Mouse (Mus musculus) cerebellum, postnatal 25 days (tissue): ENCODE data around the gene Lbx1.

Experiments
- DNase-seq, 2 experiments: peaks; one replicate each; pipeline ENCODE4 v3.0.0; 2021; ENCODE audit warnings: mixed read lengths in 2 of 2

Gene Lbx1

GRCm38 (mm10) chr19:45233496-45234127 is 2.0 kb downstream of the Lbx1 start:
- peak in 1 of 2 experiments; percentile 41 for DNase-seq

DNA sequence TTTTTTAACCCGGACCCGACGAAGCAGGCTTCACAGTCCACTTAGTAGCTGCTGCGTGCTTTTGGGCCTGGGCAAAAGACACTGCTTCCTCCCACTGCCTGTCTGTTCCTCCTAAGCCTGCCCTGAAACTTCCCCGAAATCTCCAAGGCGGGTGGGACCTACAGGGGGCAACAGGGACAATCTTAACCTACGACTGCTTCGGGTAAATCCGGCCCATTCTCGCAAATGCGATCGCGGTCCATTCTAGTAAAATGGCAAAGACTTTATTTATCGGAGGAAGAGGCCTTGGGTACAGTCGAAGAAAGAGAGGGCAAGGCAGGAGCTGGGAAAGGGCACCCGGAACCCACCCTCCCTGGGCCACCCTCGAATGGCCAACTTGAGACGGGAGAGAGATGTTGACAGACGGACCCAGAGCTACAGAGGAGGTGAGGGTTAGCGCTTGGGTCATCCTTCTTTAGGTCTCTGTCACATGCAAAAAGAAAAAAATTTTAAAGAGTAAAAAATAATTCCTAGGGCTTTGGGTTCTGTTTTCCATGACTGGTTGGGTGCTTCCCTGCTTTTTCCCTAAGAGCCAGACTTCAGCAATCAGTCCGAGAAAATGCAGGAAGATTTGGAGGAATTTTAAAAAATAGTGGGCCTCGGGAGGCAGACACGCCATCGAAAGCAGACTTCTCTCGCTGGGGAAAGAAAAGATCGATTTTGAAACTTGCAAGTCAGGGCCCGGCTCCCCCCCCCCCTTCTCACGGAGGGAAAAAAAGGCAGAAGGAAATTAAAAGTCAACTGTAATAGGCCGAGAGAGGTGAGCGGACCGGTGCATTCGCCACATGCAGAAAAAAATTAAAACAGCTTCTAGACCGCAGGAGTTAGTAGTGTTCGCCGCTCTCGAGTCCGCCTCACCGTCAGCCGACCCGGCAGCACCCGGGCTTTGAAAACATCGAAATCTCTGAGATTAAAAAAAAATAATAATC is 2.9 kb downstream of the Lbx1 start:
- DNase-seq, result peak in 1 of 2 experiments; percentile 52

- DNase-seq, result peak in 1 of 2 experiments; percentile 46
Measured at GRCm38 (mm10) chr19:45232036-45232410, 3.6 kb downstream of the Lbx1 start.

GRCm38 (mm10) chr19:45231383-45232035 is 4.1 kb downstream of the Lbx1 start:
- peak in 1 of 2 experiments; percentile 47 for DNase-seq

DNA sequence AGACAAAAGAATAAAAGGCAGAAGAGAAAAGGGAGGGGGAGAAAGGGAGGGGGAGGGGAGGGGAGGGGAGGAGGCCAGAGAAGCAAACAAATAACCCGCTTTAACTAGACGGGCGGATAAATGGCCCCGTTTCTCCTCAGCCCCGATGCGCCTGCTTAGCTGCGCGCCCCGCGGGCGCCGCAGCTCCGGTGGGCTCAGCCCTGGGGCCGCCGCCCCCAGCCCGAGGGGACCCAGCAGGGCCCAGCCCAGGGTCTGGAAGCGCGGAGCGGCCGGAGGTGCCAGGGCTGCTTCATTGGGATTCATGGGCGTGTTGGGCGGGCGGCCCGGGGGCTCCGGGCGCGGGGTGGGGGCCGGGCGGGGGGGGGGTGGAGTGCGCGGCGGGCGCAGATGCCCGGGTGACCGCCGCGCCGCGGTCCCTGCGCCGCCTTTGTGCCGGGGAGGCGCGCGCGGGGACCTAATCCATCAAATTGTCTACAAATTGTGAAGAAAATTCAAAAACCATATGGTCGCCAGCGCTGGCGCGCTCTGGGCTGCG is 4.7 kb downstream of the Lbx1 start:
- no peak for DNase-seq

- DNase-seq, result peak in 1 of 2 experiments; percentile 39
Measured at GRCm38 (mm10) chr19:45230201-45230611, 5.4 kb downstream of the Lbx1 start.

GRCm38 (mm10) chr19:45229378-45230135 is 6.1 kb downstream of the Lbx1 start:
- peak in 1 of 2 experiments; percentile 30 for DNase-seq

GRCm38 (mm10) chr19:45228781-45229180 is 6.8 kb downstream of the Lbx1 start:
- no peak for DNase-seq

GRCm38 (mm10) chr19:45228097-45228496 is 7.5 kb downstream of the Lbx1 start:
- no peak for DNase-seq

- no peak for DNase-seq
Measured at GRCm38 (mm10) chr19:45227671-45228070, 7.9 kb downstream of the Lbx1 start.

DNA sequence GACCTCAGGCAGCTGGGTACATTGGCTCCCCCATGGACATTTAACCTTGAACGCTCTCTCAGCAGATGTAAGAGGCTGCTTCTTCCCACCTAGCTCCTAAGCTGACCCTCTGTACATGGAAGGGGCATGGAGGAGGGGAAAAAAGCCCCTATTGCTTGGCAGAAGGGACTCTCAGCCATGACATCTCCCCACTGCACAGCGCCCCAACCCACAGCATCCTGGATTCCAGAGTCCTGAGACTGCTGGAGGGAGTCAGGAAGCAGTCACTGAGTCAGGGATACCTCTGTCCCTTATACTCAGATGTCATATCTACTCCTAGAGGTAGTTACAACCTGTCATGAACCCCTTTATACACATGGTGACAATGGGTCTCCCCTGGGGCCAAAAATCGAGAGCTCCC is 8.6 kb downstream of the Lbx1 start:
- no peak for DNase-seq

DNA sequence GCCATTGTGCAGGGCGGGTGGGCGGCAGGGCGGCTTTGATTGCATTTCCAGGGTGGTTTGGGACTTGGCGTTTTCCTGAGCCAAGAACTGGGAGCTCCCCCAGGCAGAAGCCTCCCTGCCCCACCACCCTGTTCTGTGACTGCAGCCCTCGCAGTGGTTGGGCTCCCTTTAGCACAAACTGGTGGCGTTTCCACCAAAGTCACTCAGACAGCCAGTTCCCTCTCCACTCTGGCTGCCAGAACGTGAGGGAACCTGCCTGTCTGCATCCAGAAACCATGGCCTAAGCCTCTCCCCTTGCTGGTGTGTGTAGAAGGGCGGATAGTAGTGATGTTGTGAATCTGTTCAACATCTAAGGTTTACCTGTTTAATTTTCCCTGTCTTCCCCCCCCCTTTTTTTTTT is 9.4 kb downstream of the Lbx1 start:
- no peak for DNase-seq

- no peak for DNase-seq
Measured at GRCm38 (mm10) chr19:45225130-45225529, 10.5 kb downstream of the Lbx1 start.

DNA sequence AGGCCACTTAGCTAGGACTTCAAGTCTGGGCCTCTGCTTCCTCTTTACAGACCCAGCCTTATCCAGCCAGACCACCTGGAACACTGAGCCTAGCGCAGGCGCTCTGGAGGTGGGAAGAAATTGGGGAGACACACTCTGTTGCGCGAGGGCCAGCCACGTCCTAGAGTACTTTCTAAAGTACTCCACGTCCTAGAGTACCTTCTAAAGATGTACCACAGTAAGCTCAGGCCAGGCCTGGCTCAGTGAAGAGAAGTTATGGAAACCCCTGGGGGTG is 11.4 kb downstream of the Lbx1 start:
- DNase-seq, result no peak

- no peak for DNase-seq
Measured at GRCm38 (mm10) chr19:45223413-45224285, 12.0 kb downstream of the Lbx1 start.

GRCm38 (mm10) chr19:45222141-45222782 is 13.3 kb downstream of the Lbx1 start:
- DNase-seq, result no peak

- no peak for DNase-seq
Measured at GRCm38 (mm10) chr19:45221458-45221783, 14.2 kb downstream of the Lbx1 start.

GRCm38 (mm10) chr19:45220593-45221457 is 14.8 kb downstream of the Lbx1 start:
- peak; percentile 79 to 88 for DNase-seq

DNA sequence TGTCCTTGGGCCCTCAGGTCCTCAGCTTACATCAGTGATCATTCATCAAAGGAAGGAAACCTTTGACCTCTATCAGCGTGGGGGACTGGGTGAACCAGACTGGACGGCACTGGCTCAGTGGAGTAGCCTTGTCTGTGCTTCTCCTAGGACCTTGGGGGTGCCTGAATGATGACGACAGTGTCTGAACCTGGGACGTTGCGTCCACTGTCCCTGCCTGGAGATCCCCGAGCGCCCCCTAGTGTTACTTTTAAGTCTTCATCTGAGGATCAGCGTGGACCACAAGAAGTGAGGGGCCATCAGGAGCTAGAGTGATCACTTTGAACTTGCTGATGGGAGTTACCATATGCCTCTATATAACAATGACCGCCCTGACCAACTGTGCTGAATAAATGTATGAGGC is 19.4 kb downstream of the Lbx1 start:
- DNase-seq, result peak in 1 of 2 experiments; percentile 43

- DNase-seq, result no peak
Measured at GRCm38 (mm10) chr19:45215431-45215830, 20.2 kb downstream of the Lbx1 start.
